Mouse (Mus musculus): ENCODE measurements around the gene Fam117a. TPM values are rescaled to one million over a fixed set of nuclear protein-coding genes. Genes with fewer than 3 reads are reported as not detected.

The Fam117a gene
- 2.8 and 3.5 TPM in 2 replicates for polyA plus RNA-seq (2014; fragmentation: Nextera tagmentation; extraction: Ambion mirVana)

GRCm38 (mm10) chr11:95336568-95337128 lies at the start of gene Fam117a:
Gene Fam117a (plus strand): TSS chr11:95337018.
- under 1% methylated on average over 15 of the region's 27 CpGs for WGBS
- H3K27ac ChIP-seq: no peak within 1 kb of the TSS; the same call in 1 of the 2 replicates
- H3K27me3 ChIP-seq (ENCODE audit: control insufficient read depth, insufficient read depth, low read length): peaks cover 7% of the 10 kb centered on the region
- H3K9me3 ChIP-seq (ENCODE audit: control insufficient read depth, low read length): no peaks in the 10 kb centered on the region
- H3K4me3 ChIP-seq (replicated peaks; ENCODE audit: low read length): peak within 1 kb of the TSS; percentile 82
- DNase-seq (ENCODE audit: low spot score): peak; percentile 82
- H3K9ac ChIP-seq: peak within 1 kb of the TSS; percentile 74
- H3K4me2 ChIP-seq (replicated peaks): peak within 1 kb of the TSS; percentile 98
- ATAC-seq (ENCODE audit: low FRiP score): peak; percentile 98
- H3K36me3 ChIP-seq (replicated peaks; ENCODE audit: control insufficient read depth, insufficient read depth): no peaks in the 10 kb centered on the region
- peaks cover 30% of the 10 kb centered on the region; the same call in 1 of the 2 replicates for H3K4me1 ChIP-seq (replicated peaks; ENCODE audit: control insufficient read depth, insufficient read depth, low read length)

DNA sequence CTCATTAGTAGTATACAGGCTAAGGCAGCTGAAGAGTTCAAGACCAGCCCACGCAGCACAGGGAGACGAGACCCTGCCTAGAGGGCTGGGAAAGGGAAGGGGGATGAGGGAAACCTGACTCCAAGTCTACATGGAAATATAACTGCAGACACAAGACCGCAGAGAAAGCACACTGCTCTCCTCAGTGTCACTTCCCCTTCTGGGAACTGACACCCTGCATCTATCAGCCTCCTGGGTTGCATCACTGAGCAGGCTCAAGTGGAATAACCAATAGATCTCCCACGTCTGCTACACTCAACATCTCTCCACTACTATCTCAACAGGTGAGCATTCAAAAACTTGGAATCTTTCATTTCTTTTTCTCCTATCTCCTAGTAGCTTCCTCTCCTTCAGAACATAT lies 44.8 kb upstream of the Fam117a start:
- DNase-seq (ENCODE audit: low spot score): no peak
- Histone ChIP-seq H3K4me3 (replicated peaks; ENCODE audit: low read length) (no peak overlapping the region), H3K9ac (no peak overlapping the region), H3K27me3 (ENCODE audit: control insufficient read depth, insufficient read depth, low read length) (no peaks in the 10 kb centered on the region), H3K36me3 (replicated peaks; ENCODE audit: control insufficient read depth, insufficient read depth) (peaks cover 90% of the 10 kb centered on the region), H3K4me1 (replicated peaks; ENCODE audit: control insufficient read depth, insufficient read depth, low read length) (no peaks in the 10 kb centered on the region), H3K9me3 (ENCODE audit: control insufficient read depth, low read length) (no peaks in the 10 kb centered on the region), H3K4me2 (replicated peaks) (no peak overlapping the region), H3K27ac (no peak overlapping the region)
- no peak for ATAC-seq (ENCODE audit: low FRiP score)
- 92% methylated on average over 4 of the region's 4 CpGs for WGBS

DNA sequence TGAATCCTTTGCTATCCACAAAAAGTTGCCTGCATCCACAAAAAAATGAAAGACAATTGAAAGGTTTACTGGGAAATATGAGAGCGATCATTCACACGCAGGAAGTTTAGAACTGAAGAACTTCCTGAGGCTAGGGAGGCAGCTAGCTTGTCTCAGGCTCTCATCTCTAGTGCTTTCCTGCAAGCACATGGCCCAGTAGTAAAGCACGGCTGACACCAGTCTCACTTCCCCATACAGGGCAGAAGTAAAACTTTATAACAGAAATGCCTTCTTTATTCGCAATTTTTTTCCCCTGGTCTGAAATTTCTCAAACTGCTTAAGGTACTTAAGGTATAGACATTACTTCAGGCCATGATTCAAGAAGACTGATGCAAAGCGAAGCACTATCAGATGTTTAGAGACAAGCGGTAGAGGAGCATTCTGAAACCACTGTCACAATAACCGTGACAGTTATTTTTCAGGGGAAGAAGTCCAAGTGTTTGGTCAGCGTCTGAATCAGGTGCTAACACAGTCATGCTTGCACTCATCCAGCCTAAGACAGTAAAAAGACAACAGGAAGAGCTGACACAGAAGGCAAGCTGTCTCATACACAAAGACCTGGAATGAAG lies 43.7 kb upstream of the Fam117a start:
- DNase-seq (ENCODE audit: low spot score) (no peak), ATAC-seq (ENCODE audit: low FRiP score) (no peak)
- WGBS: 92% methylated on average over 8 of the region's 8 CpGs
- H3K27ac ChIP-seq: no peak overlapping the region
- no peak overlapping the region for H3K4me3 ChIP-seq (replicated peaks; ENCODE audit: low read length)
- no peaks in the 10 kb centered on the region for H3K9me3 ChIP-seq (ENCODE audit: control insufficient read depth, low read length)
- H3K36me3 ChIP-seq (replicated peaks; ENCODE audit: control insufficient read depth, insufficient read depth): peaks cover 90% of the 10 kb centered on the region
- no peak overlapping the region for H3K4me2 ChIP-seq (replicated peaks)
- no peaks in the 10 kb centered on the region for H3K27me3 ChIP-seq (ENCODE audit: control insufficient read depth, insufficient read depth, low read length)
- no peaks in the 10 kb centered on the region for H3K4me1 ChIP-seq (replicated peaks; ENCODE audit: control insufficient read depth, insufficient read depth, low read length)
- H3K9ac ChIP-seq: no peak overlapping the region

DNA sequence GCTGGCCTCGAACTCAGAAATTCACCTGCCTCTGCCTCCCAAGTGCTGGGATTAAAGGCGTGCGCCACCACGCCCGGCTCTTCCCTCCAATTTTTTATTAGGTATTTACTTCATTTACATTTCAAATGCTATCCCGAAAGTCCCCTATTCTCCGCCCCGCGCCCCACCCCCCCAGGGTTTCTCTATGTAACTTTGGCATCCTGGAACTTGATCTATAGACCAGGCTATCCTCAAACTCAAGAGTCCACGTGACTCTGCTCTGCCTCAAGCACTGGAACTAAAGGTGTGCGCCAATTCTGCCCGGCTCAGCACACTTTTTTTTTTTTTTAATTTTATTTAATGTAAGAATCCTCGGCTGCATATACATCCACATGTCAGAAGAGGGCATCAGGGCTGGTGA lies 41.1 kb upstream of the Fam117a start:
- ATAC-seq (ENCODE audit: low FRiP score) (no peak), DNase-seq (ENCODE audit: low spot score) (no peak)
- peaks cover 90% of the 10 kb centered on the region for H3K36me3 ChIP-seq (replicated peaks; ENCODE audit: control insufficient read depth, insufficient read depth)
- H3K9ac ChIP-seq: no peak overlapping the region
- H3K9me3 ChIP-seq (ENCODE audit: control insufficient read depth, low read length): no peaks in the 10 kb centered on the region
- no peak overlapping the region for H3K4me3 ChIP-seq (replicated peaks; ENCODE audit: low read length)
- 94% methylated on average over 13 of the region's 13 CpGs for WGBS
- no peak overlapping the region for H3K27ac ChIP-seq
- H3K4me1 ChIP-seq (replicated peaks; ENCODE audit: control insufficient read depth, insufficient read depth, low read length): no peaks in the 10 kb centered on the region
- H3K27me3 ChIP-seq (ENCODE audit: control insufficient read depth, insufficient read depth, low read length): no peaks in the 10 kb centered on the region
- H3K4me2 ChIP-seq (replicated peaks): no peak overlapping the region

- Histone ChIP-seq H3K4me1 (replicated peaks; ENCODE audit: control insufficient read depth, insufficient read depth, low read length) (no peaks in the 10 kb centered on the region), H3K9me3 (ENCODE audit: control insufficient read depth, low read length) (no peaks in the 10 kb centered on the region), H3K4me3 (replicated peaks; ENCODE audit: low read length) (no peak overlapping the region), H3K4me2 (replicated peaks) (no peak overlapping the region), H3K27me3 (ENCODE audit: control insufficient read depth, insufficient read depth, low read length) (no peaks in the 10 kb centered on the region), H3K9ac (no peak overlapping the region), H3K36me3 (replicated peaks; ENCODE audit: control insufficient read depth, insufficient read depth) (peaks cover 90% of the 10 kb centered on the region), H3K27ac (no peak overlapping the region)
- ATAC-seq (ENCODE audit: low FRiP score): no peak
- 18% methylated on average over 2 of the region's 2 CpGs for WGBS
- DNase-seq (ENCODE audit: low spot score): peak; percentile 33
Observed at GRCm38 (mm10) chr11:95298146-95298545, 38.7 kb upstream of the Fam117a start.

DNA sequence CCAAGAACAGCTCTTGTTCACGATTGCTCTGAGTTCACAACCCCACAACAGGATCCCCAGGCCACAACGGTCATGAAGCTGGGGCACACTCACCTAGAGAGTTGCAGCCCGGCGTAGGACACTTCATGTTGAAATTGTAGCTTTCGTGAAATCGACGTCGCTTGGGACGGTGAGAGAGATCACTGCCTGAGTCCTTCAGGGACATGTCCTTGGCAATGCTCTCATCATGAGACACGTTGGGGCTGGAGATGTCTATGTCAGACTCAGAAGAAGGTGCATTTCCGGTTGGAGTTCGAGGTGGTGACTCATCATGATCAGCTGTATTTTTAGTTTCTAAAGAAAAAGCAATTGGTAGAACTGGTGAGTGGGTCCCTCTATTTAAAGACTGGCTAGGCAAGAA lies 36.9 kb upstream of the Fam117a start:
- H3K9me3 ChIP-seq (ENCODE audit: control insufficient read depth, low read length): no peaks in the 10 kb centered on the region
- no peak for ATAC-seq (ENCODE audit: low FRiP score)
- H3K4me3 ChIP-seq (replicated peaks; ENCODE audit: low read length): no peak overlapping the region
- H3K36me3 ChIP-seq (replicated peaks; ENCODE audit: control insufficient read depth, insufficient read depth): peaks cover 90% of the 10 kb centered on the region
- H3K27me3 ChIP-seq (ENCODE audit: control insufficient read depth, insufficient read depth, low read length): no peaks in the 10 kb centered on the region
- 93% methylated on average over 12 of the region's 12 CpGs for WGBS
- H3K27ac ChIP-seq: no peak overlapping the region
- no peak overlapping the region for H3K4me2 ChIP-seq (replicated peaks)
- DNase-seq (ENCODE audit: low spot score): no peak
- H3K4me1 ChIP-seq (replicated peaks; ENCODE audit: control insufficient read depth, insufficient read depth, low read length): no peaks in the 10 kb centered on the region
- H3K9ac ChIP-seq: no peak overlapping the region

DNA sequence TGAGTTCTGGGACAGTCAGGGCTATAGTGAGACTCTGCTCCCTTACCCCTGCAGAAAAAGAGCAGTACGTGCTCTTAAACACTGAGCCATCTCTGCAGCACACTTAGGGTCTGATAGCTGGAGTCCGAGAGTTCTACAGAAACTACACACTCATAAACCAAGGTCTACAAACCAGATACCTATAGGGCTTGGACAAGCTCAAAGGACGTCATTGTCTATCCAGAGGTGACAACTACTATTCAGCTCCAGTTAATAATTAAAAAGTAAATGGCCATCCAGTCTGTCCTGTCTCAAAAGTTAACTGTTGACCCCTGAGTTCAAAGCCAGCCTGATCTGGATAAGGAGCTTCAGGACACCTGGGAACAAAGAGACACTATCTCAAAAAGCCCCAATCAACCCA lies 35.0 kb upstream of the Fam117a start:
- ATAC-seq (ENCODE audit: low FRiP score): no peak

DNA sequence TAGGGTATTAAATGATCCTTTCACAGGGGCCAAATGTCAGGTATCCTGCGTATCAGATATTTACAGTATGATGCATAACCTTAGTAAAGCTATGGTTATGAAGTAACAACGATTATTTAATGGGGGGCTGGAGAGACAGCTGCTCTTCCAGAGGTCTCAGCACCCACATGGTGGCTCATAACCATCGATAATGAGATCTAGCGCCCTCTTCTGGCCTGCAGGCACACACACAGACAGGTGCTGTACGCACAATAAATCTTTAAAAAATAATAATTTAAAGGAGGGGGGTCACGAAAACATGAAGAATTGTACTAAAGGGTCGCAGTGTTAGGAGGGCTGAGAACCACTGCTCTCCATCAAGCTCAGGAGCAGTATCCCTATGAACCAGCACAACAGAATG lies 31.2 kb upstream of the Fam117a start:
- peaks cover 10% of the 10 kb centered on the region for H3K4me1 ChIP-seq (replicated peaks; ENCODE audit: control insufficient read depth, insufficient read depth, low read length)
- no peak overlapping the region for H3K4me2 ChIP-seq (replicated peaks)
- H3K36me3 ChIP-seq (replicated peaks; ENCODE audit: control insufficient read depth, insufficient read depth): peaks cover 54% of the 10 kb centered on the region
- no peaks in the 10 kb centered on the region for H3K27me3 ChIP-seq (ENCODE audit: control insufficient read depth, insufficient read depth, low read length)
- ATAC-seq (ENCODE audit: low FRiP score) (no peak), DNase-seq (ENCODE audit: low spot score) (no peak)
- no peak overlapping the region for H3K27ac ChIP-seq
- no peaks in the 10 kb centered on the region for H3K9me3 ChIP-seq (ENCODE audit: control insufficient read depth, low read length)
- no peak overlapping the region for H3K9ac ChIP-seq
- H3K4me3 ChIP-seq (replicated peaks; ENCODE audit: low read length): no peak overlapping the region
- 94% methylated on average over 7 of the region's 7 CpGs for WGBS

More for the DNA sequence above, 35.0 kb upstream of the Fam117a start:
- no peak for DNase-seq (ENCODE audit: low spot score)
- Histone ChIP-seq H3K9ac (no peak overlapping the region), H3K27ac (no peak overlapping the region), H3K9me3 (ENCODE audit: control insufficient read depth, low read length) (no peaks in the 10 kb centered on the region), H3K4me2 (replicated peaks) (no peak overlapping the region), H3K27me3 (ENCODE audit: control insufficient read depth, insufficient read depth, low read length) (no peaks in the 10 kb centered on the region), H3K4me1 (replicated peaks; ENCODE audit: control insufficient read depth, insufficient read depth, low read length) (no peaks in the 10 kb centered on the region), H3K4me3 (replicated peaks; ENCODE audit: low read length) (no peak overlapping the region), H3K36me3 (replicated peaks; ENCODE audit: control insufficient read depth, insufficient read depth) (peaks cover 93% of the 10 kb centered on the region)
- 83% methylated on average over 3 of the region's 3 CpGs for WGBS

DNA sequence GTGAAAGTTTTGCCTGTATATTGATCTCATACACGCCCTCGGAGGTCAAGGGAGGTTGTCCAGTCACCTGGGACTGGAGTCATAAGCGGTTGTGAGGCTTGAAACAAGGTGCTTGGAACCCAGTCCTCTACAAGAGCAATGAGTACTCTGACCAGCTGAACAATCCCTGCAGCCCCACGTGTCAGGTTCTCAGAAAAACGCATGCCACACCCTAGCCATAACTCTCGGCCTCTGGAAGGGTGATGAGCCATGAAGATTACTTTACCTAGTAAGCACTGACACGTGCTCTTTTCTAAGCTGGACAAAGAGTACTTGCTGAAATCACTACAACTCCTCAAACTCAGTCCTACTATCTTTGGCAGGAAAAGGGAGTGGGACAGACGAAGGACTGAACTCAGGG lies 29.3 kb upstream of the Fam117a start:
- Histone ChIP-seq H3K9ac (no peak overlapping the region), H3K36me3 (replicated peaks; ENCODE audit: control insufficient read depth, insufficient read depth) (peaks cover 35% of the 10 kb centered on the region), H3K4me2 (replicated peaks) (no peak overlapping the region), H3K27ac (no peak overlapping the region), H3K9me3 (ENCODE audit: control insufficient read depth, low read length) (no peaks in the 10 kb centered on the region), H3K4me1 (replicated peaks; ENCODE audit: control insufficient read depth, insufficient read depth, low read length) (peaks cover 19% of the 10 kb centered on the region), H3K27me3 (ENCODE audit: control insufficient read depth, insufficient read depth, low read length) (no peaks in the 10 kb centered on the region), H3K4me3 (replicated peaks; ENCODE audit: low read length) (no peak overlapping the region)
- ATAC-seq (ENCODE audit: low FRiP score) (no peak), DNase-seq (ENCODE audit: low spot score) (no peak)
- 86% methylated on average over 8 of the region's 8 CpGs for WGBS

All from hindbrain, embryonic 14.5 days (tissue).